Mouse (Mus musculus) neural tube, embryonic 10.5 days (tissue): ENCODE data around the gene Irf9.
A peak's percentile ranks its signal among the peaks of the same experiment; 100 is the strongest.

ENCODE experiments used
- DNase-seq: peaks from one replicate; pipeline ENCODE4 v3.0.0-alpha.2; 2017; ENCODE audit warnings: low spot score; ENCODE audit errors: extremely low spot score

Irf9 gene

DNA sequence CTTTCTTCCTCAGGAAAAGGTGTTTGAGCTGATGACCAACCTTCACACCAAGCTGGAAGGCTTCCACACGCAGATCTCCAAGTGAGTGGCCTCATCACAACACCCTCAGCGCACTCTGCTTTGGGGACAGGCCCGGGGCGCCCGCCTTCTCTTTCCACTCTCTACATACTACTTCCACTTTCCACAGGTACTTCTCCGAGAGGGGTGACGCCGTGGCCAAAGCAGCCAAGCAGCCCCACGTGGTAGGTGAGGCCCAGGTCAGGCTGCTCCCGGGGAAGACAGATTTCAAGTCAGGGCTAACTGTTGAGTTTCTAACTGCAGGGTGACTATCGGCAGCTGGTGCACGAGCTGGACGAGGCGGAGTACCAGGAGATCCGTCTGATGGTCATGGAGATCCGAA is 22.6 kb upstream of the Irf9 start:
- DNase-seq = no peak

- DNase-seq = no peak
Observed at GRCm38 (mm10) chr14:55581981-55582681, 21.2 kb upstream of the Irf9 start.

- no peak for DNase-seq
Observed at GRCm38 (mm10) chr14:55584303-55584701, 19.1 kb upstream of the Irf9 start.

DNA sequence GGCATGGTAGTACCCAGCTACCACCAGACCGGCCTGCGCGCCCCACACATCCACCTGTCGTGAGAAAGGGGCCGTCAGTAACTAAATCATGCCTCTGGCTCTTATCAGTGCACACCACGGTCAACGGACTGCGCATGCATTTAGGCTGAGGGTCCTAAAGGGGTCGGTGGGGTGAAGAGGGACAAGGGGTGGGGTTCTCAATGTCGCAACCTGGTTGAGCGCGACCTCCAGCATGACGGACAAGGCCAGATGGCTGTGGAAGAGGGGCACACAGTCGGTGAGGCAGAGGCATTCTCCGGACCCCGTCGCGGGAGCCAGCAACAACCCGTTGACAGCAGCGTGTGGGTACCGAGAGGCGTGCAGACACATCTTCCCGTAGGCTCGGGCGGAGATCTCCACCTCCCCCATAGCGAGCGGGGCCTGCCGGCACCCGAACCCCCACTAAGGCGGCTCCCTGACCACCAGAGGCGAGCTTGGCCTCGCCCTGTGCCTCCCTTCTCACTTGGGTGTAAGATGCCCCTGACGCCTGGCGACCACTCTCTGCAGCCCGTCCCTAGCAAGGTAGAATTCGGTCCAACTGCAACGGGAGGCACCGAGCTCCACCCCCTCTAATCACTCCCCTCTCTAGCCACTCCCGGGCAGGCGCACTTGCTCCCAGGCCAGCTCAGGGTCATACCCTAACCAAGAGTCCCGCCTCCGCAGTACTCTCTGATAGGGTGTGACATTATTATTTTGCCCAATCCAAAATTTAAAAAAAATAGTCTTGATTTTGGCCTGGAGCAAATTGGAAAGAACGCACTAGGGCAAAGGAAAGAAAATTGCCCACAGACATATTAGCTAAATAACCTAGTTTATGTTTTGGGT is 18.4 kb upstream of the Irf9 start, which contains the start of gene Emc9:
Gene Emc9, minus strand, starts transcription at position 601 of the 864 bp plus-strand sequence.
- peak; percentile 64 for DNase-seq

DNA sequence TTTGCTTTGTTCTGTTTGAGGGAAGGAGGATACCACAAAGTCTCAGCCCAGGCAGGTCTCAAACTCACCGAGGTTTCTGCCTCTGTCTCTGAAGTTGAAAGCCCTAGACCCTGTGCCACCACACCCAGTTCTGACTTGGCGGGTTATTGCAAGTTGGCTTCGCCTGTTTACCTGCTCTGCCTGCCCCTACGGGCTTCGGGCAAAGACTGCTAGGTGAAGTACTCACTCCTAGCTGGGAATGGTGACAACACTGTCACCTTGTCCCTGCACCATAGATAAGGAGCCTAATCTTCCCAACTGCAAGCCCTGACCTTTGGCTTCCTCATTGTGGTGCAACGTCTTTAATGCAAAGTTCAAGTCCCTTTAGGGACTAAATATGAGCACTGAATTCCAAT is 17.8 kb upstream of the Irf9 start:
- no peak for DNase-seq

GRCm38 (mm10) chr14:55586149-55586548 is 17.2 kb upstream of the Irf9 start:
- no peak for DNase-seq

DNA sequence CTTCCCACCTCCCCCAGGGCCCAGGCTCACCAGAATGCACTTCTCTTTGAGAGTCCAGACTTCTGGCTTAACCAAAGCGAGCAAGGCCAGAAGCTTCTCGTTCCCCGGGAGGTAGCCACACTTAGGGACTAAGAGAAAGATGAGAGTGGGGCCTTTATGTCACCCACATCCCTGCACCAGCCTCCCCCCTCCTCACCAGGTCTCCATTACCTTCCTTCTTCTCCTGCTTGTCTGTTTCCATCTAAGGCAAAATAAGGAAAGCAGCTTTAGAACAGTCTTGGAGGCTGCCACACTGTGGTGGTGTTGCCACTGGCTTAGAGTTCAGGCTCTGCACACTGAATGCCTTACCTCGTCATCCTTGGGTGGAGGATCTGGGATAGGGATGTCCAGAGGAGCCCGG is 14.1 kb upstream of the Irf9 start:
- no peak for DNase-seq

DNA sequence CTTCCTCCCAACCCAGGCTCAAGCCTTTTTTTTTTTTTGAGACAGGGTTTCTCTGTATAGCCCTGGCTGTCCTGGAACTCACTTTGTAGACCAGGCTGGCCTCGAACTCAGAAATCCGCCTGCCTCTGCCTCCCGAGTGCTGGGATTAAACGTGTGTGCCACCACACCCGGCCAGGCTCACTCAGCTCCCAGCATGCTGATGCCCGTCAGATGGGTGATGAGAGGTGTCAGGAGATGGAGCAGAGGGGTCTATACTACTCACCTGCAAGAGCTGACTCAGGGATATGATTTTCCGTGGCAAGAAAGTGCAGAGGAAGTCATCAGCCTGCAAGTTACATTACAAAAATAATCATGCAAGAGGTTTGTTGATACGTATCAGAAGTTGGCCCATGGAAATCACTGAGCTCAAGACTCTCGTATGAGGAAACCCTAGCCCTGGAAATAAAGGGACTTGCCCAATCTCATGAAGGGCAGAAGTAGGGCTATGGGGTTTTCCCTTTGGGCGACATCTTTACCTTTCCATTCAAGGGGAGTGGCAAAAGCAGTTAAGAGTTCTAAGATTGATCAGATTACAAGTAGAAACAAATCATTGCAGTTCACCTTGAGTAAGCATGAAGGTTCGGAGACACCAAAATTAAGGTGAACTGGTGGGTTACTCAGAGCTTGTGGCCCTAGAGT is 13.5 kb upstream of the Irf9 start:
- no peak for DNase-seq

DNA sequence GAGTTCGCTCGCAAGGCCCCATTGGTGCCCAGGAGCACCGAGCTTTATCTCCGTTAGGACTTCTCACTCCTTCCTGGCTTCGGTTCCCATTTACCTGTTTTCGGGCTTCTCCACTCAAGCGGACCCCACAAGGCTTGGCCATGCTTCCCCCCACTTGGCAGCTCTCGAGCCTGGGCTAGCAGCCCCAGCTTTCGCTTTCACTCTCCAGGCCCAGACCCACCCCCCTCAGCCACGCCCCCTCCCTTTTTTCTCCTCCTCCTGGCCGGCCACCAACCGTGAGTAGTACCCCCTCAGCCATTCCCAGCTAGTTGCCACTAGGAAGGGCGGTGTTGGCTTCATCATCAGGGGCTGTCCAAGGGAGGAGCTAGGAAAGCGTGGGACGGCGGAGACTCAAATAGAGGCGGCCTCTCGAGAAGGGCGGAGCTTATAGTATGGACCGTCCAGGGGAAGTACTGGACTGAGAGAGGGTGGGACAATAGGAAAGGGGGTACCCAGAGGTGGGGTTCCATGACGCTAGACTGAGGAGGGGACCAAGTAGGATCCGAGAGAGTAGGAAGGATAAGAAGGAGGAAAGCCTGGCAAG is 12.5 kb upstream of the Irf9 start, which contains the start of gene Psme2:
Gene Psme2, minus strand, starts transcription at position 366 of the 583 bp plus-strand sequence.
- DNase-seq = peak; percentile 86

DNA sequence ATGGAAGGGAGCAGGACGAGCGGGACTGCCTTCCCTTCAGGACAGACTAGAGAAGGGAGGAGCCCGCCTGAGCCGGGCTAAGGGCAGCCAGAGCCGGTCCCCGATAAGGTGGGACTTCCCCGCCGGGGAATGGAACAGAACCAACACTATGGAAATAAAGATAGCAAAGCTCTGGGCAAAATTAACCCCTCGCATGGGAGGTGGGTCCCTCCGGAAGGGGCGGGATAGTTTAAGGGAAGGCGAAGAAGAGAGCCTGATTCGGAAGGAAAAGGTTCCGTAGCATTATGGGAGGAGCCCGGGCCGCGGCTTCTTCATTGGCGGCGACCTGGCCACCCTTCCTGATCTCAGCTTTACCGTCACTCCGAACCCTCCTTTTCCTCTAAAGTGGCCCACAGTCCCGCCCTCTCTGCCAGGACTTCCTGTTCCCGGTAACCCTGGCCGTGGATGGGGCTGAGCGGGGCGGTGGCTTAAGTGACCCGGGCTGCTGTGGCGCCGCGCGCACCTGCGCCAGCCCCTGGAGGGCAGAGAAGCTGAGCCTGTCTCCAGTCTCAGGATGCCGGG is 12.0 kb upstream of the Irf9 start, which contains the start of gene Rnf31:
Gene Rnf31, plus strand, starts transcription at position 378 of the 561 bp plus-strand sequence.
- DNase-seq = peak; percentile 86

DNA sequence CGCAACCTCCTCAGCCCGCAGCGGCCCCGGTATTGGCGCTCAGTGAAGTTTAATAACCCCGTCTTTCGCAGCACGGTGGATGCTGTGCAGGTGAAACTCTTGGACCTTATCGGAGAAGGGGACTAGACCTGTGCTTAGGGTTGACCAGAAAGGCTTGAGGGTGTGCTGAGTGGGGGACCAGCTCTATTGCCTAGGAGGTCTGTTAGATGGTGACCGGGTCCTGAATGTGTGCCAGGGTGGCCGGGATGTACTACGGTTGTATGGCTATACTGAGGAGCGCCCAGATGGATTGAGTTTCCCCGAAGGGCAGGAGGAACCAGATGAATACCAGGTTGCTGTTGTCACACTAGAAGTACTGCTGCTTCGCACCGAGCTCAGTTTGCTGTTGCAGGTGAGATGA is 11.1 kb upstream of the Irf9 start:
- no peak for DNase-seq

DNA sequence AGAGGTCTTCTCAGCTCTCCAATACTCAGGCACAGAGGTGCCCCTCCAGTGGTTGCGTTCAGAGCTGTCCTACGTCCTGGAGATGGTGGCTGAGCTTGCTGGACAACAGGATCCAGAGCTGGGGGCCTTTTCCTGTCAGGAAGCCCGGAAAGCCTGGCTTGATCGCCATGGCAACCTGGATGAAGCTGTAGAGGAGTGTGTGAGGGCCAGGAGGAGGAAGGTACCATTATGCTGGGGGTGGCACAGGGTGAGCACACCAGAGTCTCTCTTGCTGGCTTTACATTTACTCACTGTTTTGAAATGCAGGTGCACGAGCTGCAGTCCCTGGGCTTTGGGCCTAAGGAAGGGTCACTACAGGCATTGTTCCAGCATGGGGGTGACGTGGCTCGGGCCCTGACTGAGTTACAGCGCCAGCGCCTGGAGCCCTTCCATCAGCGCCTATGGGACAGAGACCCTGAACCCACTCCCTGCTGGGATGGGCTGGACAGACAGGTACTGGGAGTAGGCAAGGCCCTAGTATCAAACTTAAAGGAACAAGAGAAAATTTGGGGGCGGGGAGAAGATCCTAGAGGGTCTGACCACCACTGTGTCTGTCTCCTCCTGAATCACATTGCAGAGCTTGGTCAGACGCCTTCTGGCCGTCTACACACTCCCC is 7.2 kb upstream of the Irf9 start:
- DNase-seq = no peak

- DNase-seq = no peak
Observed at GRCm38 (mm10) chr14:55598521-55599390, 4.6 kb upstream of the Irf9 start.

DNA sequence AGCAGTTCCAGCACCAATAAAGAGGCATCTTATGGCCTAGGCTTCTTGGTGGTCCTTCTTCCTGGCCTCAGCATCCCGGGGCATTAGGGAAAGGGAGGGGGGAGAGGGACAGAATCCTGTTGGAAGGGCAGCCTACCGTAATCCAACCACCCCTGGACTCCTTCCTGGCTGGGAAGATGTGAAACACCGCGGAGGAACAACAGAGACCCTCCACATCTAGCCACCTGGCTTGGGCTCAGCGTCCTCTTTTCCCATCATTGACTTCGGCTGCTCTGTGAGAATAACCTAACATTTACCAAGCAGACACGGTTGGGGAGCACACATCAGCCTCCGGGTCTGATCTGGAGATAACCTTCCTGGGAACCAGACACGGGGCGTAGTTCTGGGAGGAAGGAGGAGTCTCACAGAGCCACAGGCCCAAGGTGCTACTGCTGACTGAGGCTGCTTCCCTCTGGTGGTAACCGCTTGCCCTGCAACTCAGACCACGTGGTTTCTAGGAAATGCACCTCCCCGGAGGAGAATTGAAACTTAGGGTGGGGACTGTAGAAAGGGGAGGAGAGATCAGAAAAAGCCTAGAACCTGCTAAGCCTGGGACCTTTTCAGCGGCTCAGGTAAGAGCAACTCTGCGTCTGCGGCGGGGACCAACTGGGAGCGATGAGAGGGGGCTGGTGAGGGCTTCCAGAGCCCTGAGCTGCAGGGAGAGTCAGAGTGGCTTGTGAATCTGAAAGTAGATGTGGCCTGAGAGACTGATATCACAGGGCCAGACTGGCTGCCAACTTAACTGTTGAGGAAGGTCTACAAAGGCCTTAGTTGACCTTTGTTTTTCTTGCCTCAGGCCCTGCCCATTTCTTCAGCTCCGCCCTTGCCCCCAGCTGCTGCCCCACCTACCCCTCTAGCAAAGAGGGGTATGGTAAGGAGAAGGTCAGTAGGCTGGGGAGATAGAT is 534 bp downstream of the Irf9 start:
- DNase-seq = peak; percentile 76

DNA sequence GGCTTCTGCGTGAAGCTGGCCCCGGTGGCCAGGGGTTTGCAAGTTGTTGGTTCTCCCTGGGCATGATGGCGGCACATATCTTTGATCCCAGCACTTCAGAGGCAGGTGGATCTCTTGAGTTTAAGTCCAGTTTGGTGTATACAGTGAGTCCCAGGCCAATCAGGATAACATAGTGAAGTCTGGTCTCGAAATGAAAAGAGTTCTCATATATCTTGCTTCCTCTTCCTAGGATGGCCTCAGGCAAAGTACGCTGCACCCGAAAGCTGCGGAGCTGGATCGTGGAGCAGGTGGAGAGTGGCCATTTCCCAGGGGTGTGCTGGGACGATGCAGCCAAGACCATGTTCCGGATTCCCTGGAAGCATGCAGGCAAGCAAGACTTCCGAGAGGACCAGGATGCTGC is 1.5 kb downstream of the Irf9 start:
- DNase-seq = no peak

GRCm38 (mm10) chr14:55605743-55606459 is 2.5 kb downstream of the Irf9 start:
- no peak for DNase-seq

- no peak for DNase-seq
Observed at GRCm38 (mm10) chr14:55608339-55608738, 5.0 kb downstream of the Irf9 start.

GRCm38 (mm10) chr14:55613346-55613745 is 10.0 kb downstream of the Irf9 start:
- DNase-seq = no peak
